Mouse (Mus musculus) MEL (cell line): ENCODE measurements around the gene Flrt1. TPM values are rescaled to one million over a fixed set of nuclear protein-coding genes. Genes with fewer than 3 reads are reported as not detected.

Experiments
- DNase-seq: peaks from one replicate; pipeline ENCODE4 v3.0.0; 2011; ENCODE audit warnings: low read depth, low spot score
- H3K27ac ChIP-seq: 2 replicates; pipeline ENCODE4 v1.5.1; 2012; ENCODE audit warnings: low read depth, mild to moderate bottlenecking, control low read depth, low read length, moderate library complexity; ENCODE audit not compliant: control insufficient read depth
- H3K27me3 ChIP-seq, 2 experiments: fragments of 150-350 bp in 1 of 2; sonication (generic) in 1 of 2; 2 replicates each; pipeline ENCODE4 v1.6.1; 2012; ENCODE audit warnings: low read length in 2 of 2, mild to moderate bottlenecking in 2 of 2, improper control_type of control experiment in 1 of 2, moderate library complexity in 1 of 2; ENCODE audit not compliant: insufficient read depth in 2 of 2, control insufficient read depth in 1 of 2
- H3K36me3 ChIP-seq, 2 experiments: 2 replicates each; pipeline ENCODE4 v1.6.1; 2012 to 2014; ENCODE audit warnings: low read length in 2 of 2, improper control_type of control experiment in 1 of 2, inconsistent platforms in 1 of 2, mild to moderate bottlenecking in 1 of 2; ENCODE audit not compliant: insufficient read depth in 2 of 2, control insufficient read depth in 1 of 2
- H3K4me1 ChIP-seq, 2 experiments: fragments of 150-350 bp in 1 of 2; sonication (generic) in 1 of 2; 2 replicates each; pipeline ENCODE4 v1.6.1; 2012; ENCODE audit warnings: low read length in 2 of 2, improper control_type of control experiment in 1 of 2, mild to moderate bottlenecking in 1 of 2; ENCODE audit not compliant: insufficient read depth in 2 of 2, control insufficient read depth in 1 of 2
- H3K4me3 ChIP-seq, 2 experiments: fragments of 150-350 bp in 1 of 2; sonication (generic) in 1 of 2; 2 replicates each; pipeline ENCODE4 v1.5.1; 2012; ENCODE audit warnings: low read depth in 2 of 2, low read length in 2 of 2, mild to moderate bottlenecking in 2 of 2, moderate library complexity in 2 of 2, control low read depth in 1 of 2, improper control_type of control experiment in 1 of 2; ENCODE audit not compliant: control insufficient read depth in 1 of 2, insufficient read depth in 1 of 2
- H3K79me2 ChIP-seq: 2 replicates; pipeline ENCODE4 v1.6.1; 2012; ENCODE audit warnings: mild to moderate bottlenecking, low read length, moderate library complexity; ENCODE audit not compliant: control insufficient read depth, poor library complexity, insufficient read depth
- H3K9ac ChIP-seq: 2 replicates; pipeline ENCODE4 v1.6.1; 2012; ENCODE audit warnings: low read depth, mild to moderate bottlenecking, control low read depth, low read length, moderate library complexity; ENCODE audit not compliant: control insufficient read depth, poor library complexity, severe bottlenecking
- H3K9me3 ChIP-seq: fragments of 150-350 bp; sonication (generic); replicated peaks from 2 replicates; pipeline ENCODE4 v1.6.1; 2012; ENCODE audit warnings: mild to moderate bottlenecking, low read length, improper control_type of control experiment, moderate library complexity; ENCODE audit not compliant: insufficient read depth
- BHLHE40 ChIP-seq: IDR thresholded peaks from 2 replicates; pipeline ENCODE4 v1.6.1; 2012; ENCODE audit warnings: low read depth, mild to moderate bottlenecking, inconsistent platforms, low read length, improper control_type of control experiment, borderline replicate concordance
- CHD1 ChIP-seq: IDR thresholded peaks from 2 replicates; pipeline ENCODE4 v1.6.1; 2012; ENCODE audit warnings: low read depth, mild to moderate bottlenecking, inconsistent platforms, low read length, improper control_type of control experiment
- CHD2 ChIP-seq: IDR thresholded peaks from 2 replicates; pipeline ENCODE4 v1.6.1; 2011; ENCODE audit warnings: low read length, improper control_type of control experiment
- EP300 ChIP-seq, 2 experiments: IDR thresholded peaks; 2 replicates each; pipeline ENCODE4 v1.6.1; 2011; ENCODE audit warnings: improper control_type of control experiment in 2 of 2, low read length in 2 of 2, low read depth in 1 of 2, mild to moderate bottlenecking in 1 of 2
- ETS1 ChIP-seq: IDR thresholded peaks from 2 replicates; pipeline ENCODE4 v1.6.1; 2012; ENCODE audit warnings: low read depth, mild to moderate bottlenecking, inconsistent platforms, low read length, improper control_type of control experiment, moderate library complexity
- GABPA ChIP-seq: IDR thresholded peaks from 2 replicates; pipeline ENCODE4 v1.6.1; 2012; ENCODE audit warnings: low read depth, mild to moderate bottlenecking, inconsistent platforms, low read length, improper control_type of control experiment, moderate library complexity
- GATA1 ChIP-seq: IDR thresholded peaks from 2 replicates; pipeline ENCODE4 v1.6.1; 2011; ENCODE audit warnings: low read depth, low read length, improper control_type of control experiment
- JUND ChIP-seq: IDR thresholded peaks from 2 replicates; pipeline ENCODE4 v1.6.1; 2011; ENCODE audit warnings: low read depth, mild to moderate bottlenecking, improper control_type of control experiment, low read length
- MAX ChIP-seq: IDR thresholded peaks from 2 replicates; pipeline ENCODE4 v1.6.1; 2011; ENCODE audit warnings: low read length, improper control_type of control experiment
- MAZ ChIP-seq: IDR thresholded peaks from 2 replicates; pipeline ENCODE4 v1.6.1; 2012; ENCODE audit warnings: low read depth, mild to moderate bottlenecking, inconsistent platforms, low read length, improper control_type of control experiment
- MYB ChIP-seq: IDR thresholded peaks from 2 replicates; pipeline ENCODE4 v1.6.1; 2011; ENCODE audit warnings: mild to moderate bottlenecking, low read depth, low read length, improper control_type of control experiment
- MYC ChIP-seq: IDR thresholded peaks from 2 replicates; pipeline ENCODE4 v1.6.1; 2011; ENCODE audit warnings: low read depth, mild to moderate bottlenecking, low read length, improper control_type of control experiment, moderate library complexity
- NELFE ChIP-seq: IDR thresholded peaks from 2 replicates; pipeline ENCODE4 v1.6.1; 2011; ENCODE audit warnings: low read depth, low read length, improper control_type of control experiment
- NRF1 ChIP-seq: IDR thresholded peaks from 2 replicates; pipeline ENCODE4 v1.6.1; 2014; ENCODE audit warnings: low read depth, mild to moderate bottlenecking, inconsistent platforms, low read length, improper control_type of control experiment, moderate library complexity; ENCODE audit not compliant: poor library complexity, insufficient read depth, severe bottlenecking
- RCOR1 ChIP-seq: IDR thresholded peaks from 2 replicates; pipeline ENCODE4 v1.6.1; 2012; ENCODE audit warnings: low read depth, mild to moderate bottlenecking, inconsistent platforms, low read length, improper control_type of control experiment
- SIN3A ChIP-seq: IDR thresholded peaks from 2 replicates; pipeline ENCODE4 v1.6.1; 2012; ENCODE audit warnings: low read length, improper control_type of control experiment, inconsistent platforms
- UBTF ChIP-seq: IDR thresholded peaks from 2 replicates; pipeline ENCODE4 v1.6.1; 2012; ENCODE audit warnings: low read depth, mild to moderate bottlenecking, inconsistent platforms, low read length, improper control_type of control experiment, moderate library complexity, borderline replicate concordance; ENCODE audit not compliant: insufficient read depth
- USF2 ChIP-seq, 2 experiments: IDR thresholded peaks; 2 replicates each; pipeline ENCODE4 v1.6.1; 2011 to 2012; ENCODE audit warnings: improper control_type of control experiment in 2 of 2, low read length in 2 of 2, borderline replicate concordance in 1 of 2, inconsistent platforms in 1 of 2, low read depth in 1 of 2, mild to moderate bottlenecking in 1 of 2; ENCODE audit not compliant: insufficient read depth in 1 of 2
- ZMIZ1 ChIP-seq: IDR thresholded peaks from 2 replicates; pipeline ENCODE4 v1.6.1; 2012; ENCODE audit warnings: low read depth, mild to moderate bottlenecking, inconsistent platforms, low read length, improper control_type of control experiment, moderate library complexity
- ZNF384 ChIP-seq: IDR thresholded peaks from 2 replicates; pipeline ENCODE4 v1.6.1; 2012; ENCODE audit warnings: low read depth, mild to moderate bottlenecking, inconsistent platforms, low read length, improper control_type of control experiment
- polyA plus RNA-seq, 2 experiments: library from polyadenylated mRNA; stranded (reverse) in 1 of 2; unstranded in 1 of 2; fragments of >175 nt in 1 of 2; fragments of >200 nt in 1 of 2; gene quantifications; 2 replicates each; pipeline versions ENCODE4 v1.2.1 to v1.2.4; 2012; ENCODE audit warnings: low replicate concordance in 2 of 2, low read depth in 1 of 2; ENCODE audit not compliant: insufficient read length in 2 of 2, insufficient read depth in 1 of 2, missing spikeins in 1 of 2
- total RNA-seq: library from RNA; depleted of rRNA; stranded (reverse); fragments of 300-350 nt; gene quantifications from 2 replicates; pipeline ENCODE4 v1.2.3, GENCODE M21; 2012

Flrt1 gene
- total and polyA plus RNA-seq, 3 experiments, result not detected

GRCm38 (mm10) chr19:7142207-7142915 is 36.8 kb upstream of the Flrt1 start:
- Histone ChIP-seq H3K27me3 (no peaks in the 10 kb centered on the region), H3K27ac (no peak overlapping the region), H3K36me3 (0 out of 4 replicates have a peak, but pooled peaks cover 0 to 3% of the 10 kb centered on the region in 2 experiments), H3K4me3 (no peak overlapping the region), H3K4me1 (peaks cover 0 to 10% of the 10 kb centered on the region in 2 experiments; a peak in 1 of 4 replicates), H3K9ac (no peak overlapping the region), H3K79me2 (no peaks in the 10 kb centered on the region), H3K9me3 (no peaks in the 10 kb centered on the region)
- TF ChIP-seq BHLHE40 (no peak), NRF1 (no peak), EP300 (IDR thresholded peaks at IDR 0.05; ENCODE audit: low read depth in 1 of 2, low read length in 2 of 2) (no peak), CHD2 (no peak), JUND (no peak), MYC (no peak), CHD1 (no peak), UBTF (no peak), MAX (no peak), ZNF384 (no peak), RCOR1 (no peak), USF2 (IDR thresholded peaks at IDR 0.05; ENCODE audit: borderline replicate concordance in 1 of 2, insufficient read depth in 1 of 2, low read depth in 1 of 2, low read length in 2 of 2) (no peak), MAZ (no peak), GATA1 (no peak)
- DNase-seq, result no peak

GRCm38 (mm10) chr19:7140856-7141421 is 35.4 kb upstream of the Flrt1 start:
- Histone ChIP-seq H3K4me3 (no peak overlapping the region), H3K27ac (no peak overlapping the region), H3K36me3 (0 out of 4 replicates have a peak, but pooled peaks cover 0 to 3% of the 10 kb centered on the region in 2 experiments), H3K9me3 (no peaks in the 10 kb centered on the region), H3K4me1 (peaks cover 0 to 10% of the 10 kb centered on the region in 2 experiments; a peak in 1 of 4 replicates), H3K79me2 (no peaks in the 10 kb centered on the region), H3K9ac (no peak overlapping the region), H3K27me3 (no peaks in the 10 kb centered on the region)
- no peak for TF ChIP-seq CHD1
- TF ChIP-seq ETS1, result no peak
- no peak for TF ChIP-seq GABPA
- no peak for TF ChIP-seq SIN3A
- TF ChIP-seq BHLHE40, result no peak
- no peak for TF ChIP-seq MYB
- no peak for TF ChIP-seq GATA1
- TF ChIP-seq NELFE, result no peak
- TF ChIP-seq ZMIZ1, result no peak
- DNase-seq, result no peak
